Mouse (Mus musculus) cortical plate, adult 2 months (tissue): ENCODE results near the gene Ccdc9.

ENCODE experiments used
- CTCF ChIP-seq: fragments of 200-500 bp; IDR thresholded peaks from 2 replicates; pipeline ENCODE4 v1.5.1; 2011; ENCODE audit warnings: mild to moderate bottlenecking, control low read depth, low read length; ENCODE audit not compliant: insufficient read depth; ENCODE audit errors: extremely low read depth
- POLR2A ChIP-seq: fragments of 200-500 bp; IDR thresholded peaks from 2 replicates; pipeline ENCODE4 v1.6.1; 2011; ENCODE audit warnings: mild to moderate bottlenecking, low read length, control low read depth; ENCODE audit not compliant: insufficient read depth; ENCODE audit errors: extremely low read depth

DNA sequence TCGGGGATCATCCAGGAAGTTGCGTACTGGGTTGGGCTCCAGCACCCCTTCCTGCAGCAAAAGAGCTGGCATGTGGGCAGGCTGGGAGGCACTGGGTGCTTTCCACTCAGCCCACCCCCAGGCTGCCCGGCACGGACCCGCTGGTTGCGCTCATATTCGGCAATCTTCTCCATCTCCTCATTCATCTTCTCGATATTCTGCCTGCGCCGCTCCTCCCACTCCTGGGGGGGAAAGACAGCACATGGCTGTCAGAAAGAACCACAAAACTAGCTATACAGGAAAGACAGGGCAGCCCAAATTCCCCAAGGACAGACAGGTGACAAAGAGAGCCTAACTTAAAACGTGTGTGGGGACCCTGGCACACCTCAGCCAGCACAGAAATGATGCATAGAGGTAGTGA, 5.9 kb downstream of the Ccdc9 start:
- TF ChIP-seq POLR2A (no peak), CTCF (no peak)
